Mouse (Mus musculus): ENCODE data around the gene Sppl3.

- TF ChIP-seq POLR2A (IDR thresholded peaks at IDR 0.05; ENCODE audit: control insufficient read depth, low read depth, low read length) = no peak
- TF ChIP-seq CTCF (IDR thresholded peaks at IDR 0.05; ENCODE audit: control insufficient read depth, insufficient read depth, insufficient replicate concordance, low read depth, low read length) = no peak
Measured at GRCm38 (mm10) chr5:115118961-115119570, 108.1 kb downstream of the Sppl3 start, which contains the start of gene Acads.
